Mouse (Mus musculus) retina, embryonic 14.5 days (tissue): Measurements from ENCODE around the gene Tmod1.

Experiments used
- DNase-seq: peaks from one replicate; pipeline ENCODE4 v3.0.0-alpha.2; 2015; ENCODE audit warnings: low spot score

Tmod1 gene

GRCm38 (mm10) chr4:46038892-46039751 lies at the start of gene Tmod1:
Gene Tmod1 (plus strand): TSS chr4:46038935.
- DNase-seq = peak; percentile 55

- no peak for DNase-seq
Measured at GRCm38 (mm10) chr4:45990427-45991135, 48.2 kb upstream of the Tmod1 start.

GRCm38 (mm10) chr4:45998536-45998935 lies 40.2 kb upstream of the Tmod1 start:
- no peak for DNase-seq

GRCm38 (mm10) chr4:46008142-46008793 lies 30.5 kb upstream of the Tmod1 start:
- no peak for DNase-seq

- no peak for DNase-seq
Measured at GRCm38 (mm10) chr4:46011698-46012097, 27.0 kb upstream of the Tmod1 start.

- no peak for DNase-seq
Measured at GRCm38 (mm10) chr4:46015605-46016004, 23.1 kb upstream of the Tmod1 start.

GRCm38 (mm10) chr4:46023021-46023481 lies 15.7 kb upstream of the Tmod1 start:
- no peak for DNase-seq

- DNase-seq = peak; percentile 62
Measured at GRCm38 (mm10) chr4:46025893-46026292, 12.8 kb upstream of the Tmod1 start.

GRCm38 (mm10) chr4:46028224-46028623 lies 10.5 kb upstream of the Tmod1 start:
- no peak for DNase-seq

GRCm38 (mm10) chr4:46028781-46029180 lies 10.0 kb upstream of the Tmod1 start:
- DNase-seq = no peak

- DNase-seq = peak; percentile 54
Measured at GRCm38 (mm10) chr4:46029552-46029951, 9.2 kb upstream of the Tmod1 start.

- no peak for DNase-seq
Measured at GRCm38 (mm10) chr4:46032448-46032847, 6.3 kb upstream of the Tmod1 start.

- DNase-seq = no peak
Measured at GRCm38 (mm10) chr4:46033197-46033596, 5.5 kb upstream of the Tmod1 start.

GRCm38 (mm10) chr4:46038591-46038891 lies 194 bp upstream of the Tmod1 start:
- no peak for DNase-seq

- no peak for DNase-seq
Measured at GRCm38 (mm10) chr4:46039899-46040298, 1.2 kb downstream of the Tmod1 start.

- DNase-seq = peak; percentile 63
Measured at GRCm38 (mm10) chr4:46040594-46041192, 2.0 kb downstream of the Tmod1 start.

GRCm38 (mm10) chr4:46041761-46042504 lies 3.2 kb downstream of the Tmod1 start:
- DNase-seq = no peak

- no peak for DNase-seq
Measured at GRCm38 (mm10) chr4:46042505-46042850, 3.7 kb downstream of the Tmod1 start.

GRCm38 (mm10) chr4:46043361-46043760 lies 4.6 kb downstream of the Tmod1 start:
- no peak for DNase-seq

GRCm38 (mm10) chr4:46047971-46048370 lies 9.2 kb downstream of the Tmod1 start:
- no peak for DNase-seq

GRCm38 (mm10) chr4:46048418-46048817 lies 9.7 kb downstream of the Tmod1 start:
- DNase-seq = no peak
